8 mouse cellular contexts compared by ENCODE assay signal in the genomic region with DNA sequence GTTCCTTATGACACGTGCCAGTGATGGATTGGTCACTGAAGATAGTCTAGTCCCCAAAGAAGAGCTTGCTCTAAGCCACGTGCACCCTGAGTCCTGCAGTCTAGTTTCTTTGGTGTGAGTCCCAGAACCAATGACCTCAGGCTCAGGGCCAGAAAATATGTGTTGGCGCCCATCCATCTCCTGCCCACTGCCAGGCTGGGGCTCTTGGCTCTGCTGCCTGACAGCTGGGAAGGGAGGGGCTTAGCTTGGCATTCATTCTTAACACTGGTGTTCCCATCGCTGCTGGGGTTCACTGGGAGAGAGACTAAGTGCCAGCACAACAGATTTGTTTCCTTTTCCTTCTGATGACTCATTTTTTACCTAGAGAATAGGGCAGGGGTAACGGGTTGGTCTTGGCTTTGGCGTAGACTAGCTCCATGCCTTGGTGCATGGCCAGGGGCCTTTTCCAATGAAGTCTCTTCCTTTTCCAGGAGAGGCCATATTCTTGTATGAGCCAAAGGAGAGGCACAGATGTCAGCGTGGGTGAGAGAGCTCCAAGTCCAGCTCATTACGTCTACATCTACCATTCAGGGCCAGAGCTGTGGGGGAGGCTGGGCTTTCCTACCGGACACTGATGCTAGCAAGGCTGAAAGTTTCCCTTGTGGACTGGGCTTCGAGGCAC.
DNase-seq lines count a peak whose midpoint lies in the region; ATAC-seq and TF ChIP-seq lines count a peak whose summit lies in the region.

No protein-coding gene starts in this region.

- peak; percentile 69 for ATAC-seq in forebrain, embryonic 14.5 days
- no peak; the same call in 1 of the 2 replicates for ATAC-seq in forebrain, embryonic 12.5 days (ENCODE audit: low FRiP score)
- no peak for ATAC-seq in erythroblast, adult 5-6 weeks (replicated peaks; ENCODE audit: low FRiP score, poor library complexity, severe bottlenecking)

- TF ChIP-seq CTCF in cerebellum, adult 2 months (IDR thresholded peaks at IDR 0.05; ENCODE audit: borderline replicate concordance, insufficient read depth, low read depth, low read length), result no peak

- DNase-seq in forebrain, embryonic 14.5 days (ENCODE audit: low spot score), result peak; percentile 86
- peak; percentile 86 for DNase-seq in 3134 (ENCODE audit: extremely low read depth, insufficient read length, low spot score)
- DNase-seq in cerebellum, adult 2 months, result peak; percentile 97 to 99
- DNase-seq in heart, adult 9 months (ENCODE audit: low spot score in 2 of 2), result peak; percentile 32 to 35
- DNase-seq in left cerebral cortex, postnatal 10 days (ENCODE audit: extremely low spot score in 1 of 2, low spot score in 2 of 2), result peak; percentile 51 to 56
- peak; percentile 63 for DNase-seq in testis, postnatal 10 days (ENCODE audit: low spot score)

- peaks cover 7% of the 10 kb centered on the region; the same call in 1 of the 2 replicates for H3K4me1 ChIP-seq in forebrain, embryonic 14.5 days (ENCODE audit: control insufficient read depth, insufficient read depth, low read length)
- peaks cover 4% of the 10 kb centered on the region for H3K4me1 ChIP-seq in forebrain, embryonic 12.5 days
- peaks cover 36% of the 10 kb centered on the region for H3K4me1 ChIP-seq in cerebellum, adult 2 months (ENCODE audit: control insufficient read depth, insufficient read depth, low read length)

- H3K9ac ChIP-seq in forebrain, embryonic 14.5 days (ENCODE audit: low read length), result no peak overlapping the region
- no peak overlapping the region for H3K9ac ChIP-seq in forebrain, embryonic 12.5 days

- intact Hi-C loops in left cerebral cortex, postnatal 10 days (cut with DNase I), result loop anchor here (10.0 kb wide), 1 partner anchor 400 kb away; the partner anchor contains the start of gene Cnr1

- no peaks in the 10 kb centered on the region for H3K36me3 ChIP-seq in forebrain, embryonic 14.5 days (ENCODE audit: control insufficient read depth, insufficient read depth, low read length)
- H3K36me3 ChIP-seq in forebrain, embryonic 12.5 days (replicated peaks), result no peaks in the 10 kb centered on the region

- WGBS in forebrain, embryonic 14.5 days, result 64% methylated on average over 10 of the region's 10 CpGs
- 88% methylated on average over 10 of the region's 10 CpGs for WGBS in forebrain, embryonic 12.5 days
- WGBS in cerebellum, adult 2 months, result 7% methylated on average over 10 of the region's 10 CpGs

- no peaks in the 10 kb centered on the region for H3K9me3 ChIP-seq in forebrain, embryonic 14.5 days (replicated peaks; ENCODE audit: control insufficient read depth, low read length)
- H3K9me3 ChIP-seq in forebrain, embryonic 12.5 days, result no peaks in the 10 kb centered on the region

- H3K4me2 ChIP-seq in forebrain, embryonic 14.5 days (ENCODE audit: low read length), result no peak overlapping the region
- H3K4me2 ChIP-seq in forebrain, embryonic 12.5 days, result no peak overlapping the region

- peak overlapping the region; percentile 36 for H3K27ac ChIP-seq in forebrain, embryonic 14.5 days (ENCODE audit: low read depth, low read length)
- H3K27ac ChIP-seq in forebrain, embryonic 12.5 days, result no peak overlapping the region
- peak overlapping the region; percentile 91 for H3K27ac ChIP-seq in cerebellum, adult 2 months (ENCODE audit: insufficient read depth, low read length)

- H3K27me3 ChIP-seq in forebrain, embryonic 14.5 days (replicated peaks; ENCODE audit: control insufficient read depth, insufficient read depth, low read length), result no peaks in the 10 kb centered on the region
- no peaks in the 10 kb centered on the region for H3K27me3 ChIP-seq in forebrain, embryonic 12.5 days
- H3K27me3 ChIP-seq in cerebellum, adult 2 months (ENCODE audit: control insufficient read depth, insufficient read depth, low read length), result no peaks in the 10 kb centered on the region

- TF ChIP-seq POLR2A in cerebellum, adult 2 months (IDR thresholded peaks at IDR 0.05; ENCODE audit: borderline replicate concordance, insufficient read depth, low read length), result no peak

- no peak overlapping the region for H3K4me3 ChIP-seq in forebrain, embryonic 14.5 days (ENCODE audit: low read depth, low read length)
- H3K4me3 ChIP-seq in forebrain, embryonic 12.5 days (replicated peaks), result no peak overlapping the region
- H3K4me3 ChIP-seq in cerebellum, adult 2 months (replicated peaks; ENCODE audit: insufficient read depth, low read depth, low read length), result no peak overlapping the region

Comparison
In these comparisons a context has a peak if more than half of its experiments do, and no peak if none do; other contexts are left out.
1. DNase-seq: peak in every context shown above with its lines; median percentile 98 in cerebellum, adult 2 months; 86 in forebrain, embryonic 14.5 days; 86 in 3134; 63 in testis, postnatal 10 days; 54 in left cerebral cortex, postnatal 10 days; 34 in heart, adult 9 months.